Mouse (Mus musculus): ENCODE data around the gene Prn.

- no peak for TF ChIP-seq CTCF (IDR thresholded peaks at IDR 0.05 in 2 of 3, conservative IDR thresholded peaks at IDR 0.05 in 1 of 3; ENCODE audit: control insufficient read depth in 1 of 3, insufficient read depth in 1 of 3, low read depth in 2 of 3, low read length in 3 of 3, poor library complexity in 1 of 3, severe bottlenecking in 1 of 3)
- TF ChIP-seq NRF1 (IDR thresholded peaks at IDR 0.05; ENCODE audit: insufficient read depth, low read depth, low read length, poor library complexity, severe bottlenecking): no peak
- no peak for TF ChIP-seq EP300 (IDR thresholded peaks at IDR 0.05; ENCODE audit: low read depth in 1 of 2, low read length in 2 of 2)
- TF ChIP-seq KAT2A (conservative IDR thresholded peaks at IDR 0.05; ENCODE audit: low read depth, low read length): no peak
- TF ChIP-seq POLR2A (IDR thresholded peaks at IDR 0.05; ENCODE audit: control insufficient read depth in 1 of 2, insufficient read depth in 1 of 2, low read depth in 1 of 2, low read length in 2 of 2, poor library complexity in 1 of 2): no peak
These were observed 87.6 kb downstream of the Prn start for GRCm38 (mm10) chr2:131997356-131997755.
